Mouse (Mus musculus): Measurements from ENCODE around the gene Polr2a. TPM values are rescaled to one million over a fixed set of nuclear protein-coding genes. Genes with fewer than 3 reads are reported as not detected.

Gene Polr2a
- 10 to 100 TPM; 43.7 to 44.7 TPM for polyA plus RNA-seq (2017; shearing (Covaris generic))

DNA sequence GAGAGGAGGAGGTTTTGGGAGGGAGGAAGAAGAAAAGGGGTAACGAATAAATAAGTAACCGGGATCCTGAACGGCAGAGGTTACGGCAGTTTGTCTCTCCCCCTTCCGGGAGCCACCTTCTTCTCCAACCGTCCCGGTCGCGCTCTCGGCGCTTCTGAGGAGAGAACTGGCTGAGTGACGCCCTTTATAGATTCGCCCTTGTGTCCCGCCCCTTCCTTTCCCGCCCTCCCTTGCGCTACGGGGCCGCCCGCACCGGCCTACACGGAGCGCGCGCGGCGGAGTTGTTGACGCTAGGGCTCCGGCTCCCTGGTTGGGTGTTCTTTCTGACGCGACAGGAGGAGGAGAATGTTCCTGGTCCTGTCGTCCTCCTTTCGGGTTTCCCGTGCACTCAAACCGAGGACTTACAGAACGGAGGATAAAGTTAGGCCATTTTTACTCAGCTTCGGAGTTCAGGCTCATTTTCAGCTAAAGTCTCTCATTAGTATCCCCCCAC lies at the start of gene Polr2a:
Polr2a (minus strand) TSS at position 160 of the 493 bp plus-strand sequence.

DNA sequence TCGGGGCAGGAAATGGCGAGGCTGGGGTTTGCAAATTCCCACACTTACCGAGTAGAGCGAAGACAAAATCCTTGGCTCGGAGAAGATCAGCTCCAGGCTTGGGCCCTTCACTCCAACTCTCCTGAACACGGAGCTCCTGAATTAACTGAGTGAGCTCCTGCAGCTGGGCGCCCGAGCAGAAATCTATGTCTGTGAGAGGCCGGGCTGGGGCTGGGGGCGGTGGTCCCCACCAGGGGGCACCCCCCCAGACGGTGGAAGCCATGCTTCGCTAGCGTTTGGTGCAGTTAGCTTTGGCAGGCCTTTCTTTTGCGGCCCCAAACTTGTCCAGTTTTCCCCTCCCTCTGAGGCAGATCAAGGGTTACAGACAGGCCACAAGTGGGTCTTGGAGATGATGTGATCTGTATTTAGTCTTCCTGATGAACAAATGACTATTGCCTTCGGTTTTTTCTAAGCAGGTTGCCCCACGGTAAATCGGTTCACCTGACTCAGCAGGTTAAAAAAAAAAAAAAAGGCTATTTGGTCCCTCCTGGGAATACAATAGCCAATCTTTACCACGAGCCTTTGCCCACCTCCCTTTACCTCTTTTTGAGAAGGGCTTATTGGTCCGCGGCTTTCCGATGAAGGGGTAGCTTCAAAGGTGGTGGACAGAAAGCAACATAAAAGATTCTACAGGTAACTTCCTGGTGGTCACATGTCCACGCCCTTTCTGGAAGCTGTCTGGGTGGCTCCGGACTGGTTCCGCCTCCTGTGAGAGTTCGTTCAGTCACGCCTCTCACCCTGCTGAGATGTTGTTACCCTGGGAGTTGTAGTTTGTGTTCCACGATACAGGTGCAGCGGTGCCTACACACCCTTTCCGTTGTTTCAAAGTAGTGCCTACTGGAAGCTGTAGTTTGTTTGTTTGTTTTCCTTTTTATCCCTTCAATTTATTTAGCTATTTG lies 46.8 kb upstream of the Polr2a start, which contains the start of gene Tmem102:
Tmem102 (minus strand) TSS at position 653 of the 938 bp plus-strand sequence.

DNA sequence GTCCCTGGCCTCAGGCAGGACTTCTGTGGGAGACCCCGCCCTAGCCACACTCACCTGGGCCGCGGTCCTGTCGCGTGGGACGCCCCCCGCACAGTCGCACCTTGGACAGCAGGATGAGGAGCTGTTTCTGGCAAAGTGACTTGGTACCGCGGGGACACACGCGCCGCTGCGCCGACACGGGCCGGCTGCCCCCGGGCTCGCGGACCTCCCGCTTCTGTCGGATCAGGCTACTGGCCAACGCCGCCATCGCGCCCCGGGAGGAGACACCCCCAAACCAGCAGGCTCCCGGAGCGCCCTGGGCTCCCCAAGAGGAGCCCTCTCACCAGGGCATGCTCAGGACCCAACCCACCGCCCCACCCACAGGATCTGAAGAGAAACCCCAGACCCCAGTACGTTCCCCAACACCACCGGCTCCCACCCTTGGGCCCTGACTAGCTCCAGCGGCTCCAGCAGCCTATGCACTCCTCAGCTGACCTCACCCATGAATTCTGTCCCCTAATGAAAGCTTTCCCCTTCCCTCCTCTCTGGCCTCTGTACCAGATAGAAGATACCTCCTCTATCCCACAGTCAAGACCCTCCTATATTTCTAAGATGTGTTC lies 43.0 kb upstream of the Polr2a start, which contains the start of gene Fgf11:
Fgf11 (minus strand) TSS at position 479 of the 599 bp plus-strand sequence.

DNA sequence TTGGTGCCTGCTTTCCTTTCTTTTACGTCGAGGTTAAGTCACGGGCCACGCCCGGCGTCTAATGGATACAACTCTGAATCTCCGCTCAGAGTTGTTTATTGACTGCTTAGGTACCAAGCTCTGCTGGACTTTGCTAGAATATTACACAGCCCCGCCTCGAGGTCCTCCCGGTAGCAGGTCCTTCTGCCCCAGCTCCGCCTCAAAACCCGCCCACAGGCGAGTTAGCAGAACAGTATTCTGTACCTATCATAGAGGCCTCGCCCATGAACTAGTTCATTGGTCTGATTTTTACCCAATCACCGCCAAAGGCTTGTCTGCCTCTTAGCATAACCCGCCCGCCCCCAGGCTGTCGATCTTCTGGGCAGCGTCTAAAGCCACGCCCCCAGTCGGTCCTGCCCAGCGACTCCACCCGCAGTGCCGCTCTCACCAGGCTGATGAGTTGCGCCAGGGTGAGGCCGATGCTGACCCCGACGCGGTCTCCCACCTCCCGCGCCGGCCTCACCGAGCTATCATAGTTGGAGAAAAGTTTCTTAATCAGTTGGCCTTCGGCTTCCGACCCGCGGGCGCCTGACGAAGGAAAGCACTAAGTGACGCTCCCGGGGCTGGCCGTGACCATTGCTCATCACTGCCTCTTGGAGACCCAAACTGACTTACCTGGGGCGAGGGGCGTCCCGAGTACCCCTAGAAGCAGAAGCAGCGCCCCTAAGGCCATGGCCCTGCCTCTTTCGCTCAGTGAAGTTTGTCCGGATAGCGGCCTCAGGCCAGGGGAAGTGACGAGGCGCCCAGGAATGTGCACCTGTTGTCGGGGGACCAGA lies 36.9 kb upstream of the Polr2a start, which contains the start of gene Chrnb1:
Chrnb1 (minus strand) TSS at position 776 of the 815 bp plus-strand sequence.

DNA sequence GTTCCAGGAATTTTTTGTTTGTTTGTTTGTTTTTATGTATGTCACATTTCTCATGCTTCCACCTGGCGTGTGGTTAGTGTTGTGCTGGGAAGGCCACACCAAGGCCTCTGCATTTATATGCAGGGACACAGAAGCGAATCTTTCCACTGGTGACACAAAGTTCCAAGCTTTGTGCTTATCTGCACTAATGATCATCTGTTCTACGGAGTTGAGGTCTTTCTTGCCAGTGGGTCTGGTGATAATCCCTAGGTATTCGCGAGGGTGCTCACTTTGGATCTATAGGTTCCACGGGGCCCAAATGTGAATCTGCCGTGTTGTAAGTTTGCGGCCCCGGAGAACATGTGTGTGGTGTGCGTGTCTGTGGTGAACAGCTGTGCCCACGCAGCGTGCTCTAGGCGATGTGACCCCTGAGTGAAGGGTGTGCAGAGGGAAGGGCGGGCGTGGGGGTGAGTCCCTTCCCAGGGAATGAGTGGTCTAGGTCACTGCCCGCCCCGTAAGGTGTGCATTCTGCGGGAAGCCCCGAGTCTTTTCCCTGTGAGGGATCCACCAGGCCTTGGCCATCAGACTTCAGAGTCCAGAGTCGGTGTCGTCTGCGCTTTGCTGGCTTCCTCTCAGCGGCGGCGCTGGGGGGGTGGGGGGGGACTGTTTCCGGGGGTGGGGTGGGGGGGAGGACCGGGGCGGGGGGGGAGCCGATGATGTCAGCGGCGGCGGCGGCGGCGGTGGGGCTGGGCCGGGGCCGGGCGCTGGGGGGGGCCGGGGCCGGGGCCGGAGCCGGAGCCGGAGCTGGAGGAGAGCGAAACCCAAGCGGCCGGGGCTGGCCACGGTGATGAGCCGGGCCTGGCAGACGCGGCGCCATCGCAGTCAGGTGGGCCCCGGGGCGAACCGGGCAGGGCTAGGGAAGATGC lies 7.0 kb upstream of the Polr2a start, which contains the start of gene Zbtb4:
Zbtb4 (plus strand) TSS at position 692 of the 905 bp plus-strand sequence.

DNA sequence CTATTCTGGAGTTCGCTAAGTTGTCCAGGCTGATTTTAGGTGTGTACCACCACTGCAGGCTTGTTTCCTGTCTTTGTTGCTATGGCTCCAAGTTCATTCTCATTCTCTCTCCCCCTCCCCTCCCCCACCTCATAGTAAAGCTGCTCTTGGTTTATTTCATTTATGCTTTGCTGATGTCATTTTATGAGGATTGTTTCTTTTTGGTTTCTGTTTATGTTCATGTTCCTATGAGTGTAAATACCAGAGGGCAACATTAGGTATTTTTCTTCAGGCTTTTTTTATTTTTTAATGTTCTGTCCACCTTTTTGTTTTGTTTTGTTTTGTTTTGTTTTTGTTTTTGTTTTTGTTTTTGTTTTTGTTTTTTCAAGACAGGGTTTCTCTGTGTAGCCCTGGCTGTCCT lies 3.4 kb upstream of the Polr2a start, which contains the start of gene Slc35g3:
Slc35g3 (minus strand) TSS at position 101 of the 400 bp plus-strand sequence.

DNA sequence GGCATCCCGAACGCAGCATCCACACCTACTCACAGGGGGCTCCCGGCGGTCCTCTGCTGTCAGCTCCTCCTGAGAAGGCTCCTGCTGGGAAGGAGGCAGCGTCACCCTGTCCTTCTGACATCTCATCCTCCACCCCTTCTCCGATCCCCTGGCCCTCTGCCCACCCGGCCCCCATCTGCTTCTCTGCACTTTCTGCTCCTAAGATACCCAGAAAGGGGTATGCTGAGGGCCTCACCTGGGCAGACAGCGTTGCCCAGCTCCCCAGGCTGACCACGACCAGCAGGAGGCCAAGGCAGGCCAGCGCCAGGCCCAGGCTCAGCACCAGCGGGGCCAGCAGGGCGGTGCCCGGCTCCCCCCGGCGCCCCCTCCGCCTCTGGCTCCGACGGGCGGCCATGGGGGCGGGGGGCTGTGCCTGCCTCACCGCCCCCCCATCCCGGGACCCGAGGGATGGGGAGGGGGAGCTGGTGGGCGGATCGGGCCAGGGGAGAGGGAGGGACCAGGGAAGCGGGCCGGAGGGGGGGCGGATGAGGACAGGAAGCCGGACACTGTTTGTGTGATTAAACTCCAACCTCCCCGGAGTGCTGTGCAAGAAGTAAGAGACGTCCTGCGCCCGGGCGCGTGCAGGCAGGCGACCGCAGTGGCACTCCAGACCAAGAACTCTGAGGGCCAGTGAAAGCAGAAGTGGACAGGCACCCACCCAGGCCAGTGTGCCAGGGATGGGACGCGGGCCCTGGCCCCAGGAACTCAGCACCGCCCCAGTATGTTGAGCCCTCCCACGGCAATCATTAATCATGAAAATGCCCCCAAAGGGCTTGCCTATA lies 62.9 kb downstream of the Polr2a start, which contains the start of the genes Tnfsf12 and Tnfsfm13:
Tnfsf12 (minus strand) TSS at position 489 of the 821 bp plus-strand sequence.
Tnfsfm13 (minus strand) TSS at position 738 of the 821 bp plus-strand sequence.

DNA sequence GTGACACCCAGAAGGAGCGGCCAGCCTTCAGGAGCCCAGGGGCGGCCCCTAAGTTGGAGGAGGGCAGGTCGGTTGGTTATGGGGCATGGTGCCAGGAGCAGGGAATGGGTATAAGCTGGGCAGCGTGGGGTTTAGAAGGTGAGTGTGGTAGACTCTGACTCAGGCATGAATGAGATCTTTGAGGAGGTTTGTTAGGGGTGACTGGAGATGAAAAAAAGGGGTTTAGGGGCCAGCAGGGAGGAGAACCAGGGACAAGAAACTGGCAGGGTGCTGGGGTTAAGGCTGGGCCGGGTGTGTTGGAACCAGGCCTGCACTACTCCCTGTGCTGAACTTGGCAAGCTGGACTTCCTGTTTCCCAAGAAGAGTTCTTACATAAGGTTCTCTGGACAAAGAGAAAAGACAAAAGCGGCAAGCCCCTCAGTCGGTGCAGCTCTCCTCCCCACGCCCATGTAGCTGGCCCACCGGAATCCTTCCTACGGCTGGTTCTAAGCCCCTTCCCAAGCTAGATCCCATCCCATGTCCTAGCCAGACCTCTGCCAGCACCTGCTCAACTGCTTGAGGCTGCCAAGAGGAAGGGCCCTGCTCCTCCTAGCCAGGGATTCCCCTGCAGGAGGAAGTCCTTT lies 72.8 kb downstream of the Polr2a start, which contains the start of gene Tnfsf13:
Tnfsf13 (minus strand) TSS at position 259 of the 623 bp plus-strand sequence.

Other genes starting within 250 kb of the Polr2a start
- 1 to 10 TPM in 1 of 2 experiments, under 1 TPM in 1; 0.31 to 3.4 TPM for gene Dnah2, start 209.5 kb downstream of the Polr2a start, polyA plus RNA-seq (2017; shearing (Covaris generic))
- under 1 TPM; 0.55 to 0.64 TPM for gene Efnb3, start 198.4 kb downstream of the Polr2a start, polyA plus RNA-seq (2017; shearing (Covaris generic))
- 10 to 100 TPM; 26.4 to 26.5 TPM for gene Wrap53, start 178.4 kb downstream of the Polr2a start, polyA plus RNA-seq (2017; shearing (Covaris generic))
- 100 to 1,000 TPM; 201 to 249 TPM for gene Trp53, start 178.3 kb downstream of the Polr2a start, polyA plus RNA-seq (2017; shearing (Covaris generic))
- gene Atp1b2, start 152.7 kb downstream of the Polr2a start, polyA plus RNA-seq (2017; shearing (Covaris generic)) = under 1 TPM in 1 of 2 experiments, not detected in 1; 0.55 TPM
- under 1 TPM; 0.33 to 0.57 TPM for gene Shbg, start 140.7 kb downstream of the Polr2a start, polyA plus RNA-seq (2017; shearing (Covaris generic))
- 1 to 10 TPM in 1 of 2 experiments, not detected in 1; 2.8 TPM for gene Sat2, start 136.6 kb downstream of the Polr2a start, polyA plus RNA-seq (2017; shearing (Covaris generic))
- gene Fxr2, start 125.6 kb downstream of the Polr2a start, polyA plus RNA-seq (2017; shearing (Covaris generic)) = 10 to 100 TPM; 59.9 to 74.5 TPM
- 1 to 10 TPM in 1 of 2 experiments, under 1 TPM in 1; 0.55 to 3.1 TPM for gene Sox15, start 103.3 kb downstream of the Polr2a start, polyA plus RNA-seq (2017; shearing (Covaris generic))
- gene Mpdu1, start 96.0 kb downstream of the Polr2a start, polyA plus RNA-seq (2017; shearing (Covaris generic)) = 10 to 100 TPM; 47.5 to 52.3 TPM
- 10 to 100 TPM in 1 of 2 experiments, 1 to 10 TPM in 1; 1.7 to 11.0 TPM for gene Cd68, start 92.5 kb downstream of the Polr2a start, polyA plus RNA-seq (2017; shearing (Covaris generic))
- gene Eif4a1, start 86.2 kb downstream of the Polr2a start, polyA plus RNA-seq (2017; shearing (Covaris generic)) = 100 to 1,000 TPM; 493 to 540 TPM
- 10 to 100 TPM; 33.1 to 37.3 TPM for gene Senp3, start 76.6 kb downstream of the Polr2a start, polyA plus RNA-seq (2017; shearing (Covaris generic))
- gene Tnfsf13, start 72.9 kb downstream of the Polr2a start, polyA plus RNA-seq (2017; shearing (Covaris generic)) = not detected
- not detected for gene Tnfsf12, start 62.8 kb downstream of the Polr2a start, polyA plus RNA-seq (2017; shearing (Covaris generic))
- gene Tnfsfm13, start 62.5 kb downstream of the Polr2a start, polyA plus RNA-seq (2017; shearing (Covaris generic)) = under 1 TPM in 1 of 2 experiments, not detected in 1; 0.45 TPM
- gene Slc35g3, start 3.3 kb upstream of the Polr2a start, polyA plus RNA-seq (2017; shearing (Covaris generic)) = 1 to 10 TPM in 1 of 2 experiments, under 1 TPM in 1; 0.29 to 1.3 TPM
- gene Zbtb4, start 7.3 kb upstream of the Polr2a start, polyA plus RNA-seq (2017; shearing (Covaris generic)) = 1 to 10 TPM; 3.8 to 5.3 TPM
- 1 to 10 TPM in 1 of 2 experiments, under 1 TPM in 1; 0.13 to 4.3 TPM for gene Chrnb1, start 37.3 kb upstream of the Polr2a start, polyA plus RNA-seq (2017; shearing (Covaris generic))
- not detected for gene Fgf11, start 43.2 kb upstream of the Polr2a start, polyA plus RNA-seq (2017; shearing (Covaris generic))
- not detected for gene Tmem102, start 47.0 kb upstream of the Polr2a start, polyA plus RNA-seq (2017; shearing (Covaris generic))
- gene Gm39566, start 56.7 kb upstream of the Polr2a start, polyA plus RNA-seq (2017; shearing (Covaris generic)) = under 1 TPM in 1 of 2 experiments, not detected in 1; 0.39 TPM
- gene Spem2, start 59.8 kb upstream of the Polr2a start, polyA plus RNA-seq (2017; shearing (Covaris generic)) = not detected
- gene Spem1, start 63.5 kb upstream of the Polr2a start, polyA plus RNA-seq (2017; shearing (Covaris generic)) = 1 to 10 TPM in 1 of 2 experiments, not detected in 1; 2.1 TPM
- under 1 TPM; 0.26 to 0.83 TPM for gene Nlgn2, start 79.1 kb upstream of the Polr2a start, polyA plus RNA-seq (2017; shearing (Covaris generic))
- gene Tmem256, start 79.9 kb upstream of the Polr2a start, polyA plus RNA-seq (2017; shearing (Covaris generic)) = 10 to 100 TPM; 64.6 to 89.9 TPM
- gene Plscr3, start 87.7 kb upstream of the Polr2a start, polyA plus RNA-seq (2017; shearing (Covaris generic)) = 10 to 100 TPM; 15.4 to 18.5 TPM
- gene Tnk1, start 100.1 kb upstream of the Polr2a start, polyA plus RNA-seq (2017; shearing (Covaris generic)) = under 1 TPM; 0.08 to 0.72 TPM
- gene Tmem95, start 119.4 kb upstream of the Polr2a start, polyA plus RNA-seq (2017; shearing (Covaris generic)) = under 1 TPM in 1 of 2 experiments, not detected in 1; 0.93 TPM
- gene Kctd11, start 122.8 kb upstream of the Polr2a start, polyA plus RNA-seq (2017; shearing (Covaris generic)) = 1 to 10 TPM; 1.3 TPM
- gene Acap1, start 136.9 kb upstream of the Polr2a start, polyA plus RNA-seq (2017; shearing (Covaris generic)) = 100 to 1,000 TPM; 503 to 589 TPM
- 1 to 10 TPM; 3.6 to 4.8 TPM for gene 2810408A11Rik, start 142.3 kb upstream of the Polr2a start, polyA plus RNA-seq (2017; shearing (Covaris generic))
- 10 to 100 TPM in 1 of 2 experiments, 1 to 10 TPM in 1; 6.4 to 11.6 TPM for gene Neurl4, start 142.4 kb upstream of the Polr2a start, polyA plus RNA-seq (2017; shearing (Covaris generic))
- 100 to 1,000 TPM; 175 to 265 TPM for gene Gps2, start 155.3 kb upstream of the Polr2a start, polyA plus RNA-seq (2017; shearing (Covaris generic))
- gene Eif5a, start 163.3 kb upstream of the Polr2a start, polyA plus RNA-seq (2017; shearing (Covaris generic)) = 1,000 to 10,000 TPM; 1,144 to 1,177 TPM
- not detected for gene Ybx2, start 177.2 kb upstream of the Polr2a start, polyA plus RNA-seq (2017; shearing (Covaris generic))
- gene Slc2a4, start 189.6 kb upstream of the Polr2a start, polyA plus RNA-seq (2017; shearing (Covaris generic)) = 1 to 10 TPM in 1 of 2 experiments, not detected in 1; 1.5 TPM
- gene Cldn7, start 206.1 kb upstream of the Polr2a start, polyA plus RNA-seq (2017; shearing (Covaris generic)) = 1 to 10 TPM in 1 of 2 experiments, under 1 TPM in 1; 0.81 to 1.2 TPM
- 10 to 100 TPM; 39.1 to 74.9 TPM for gene Ctdnep1, start 222.5 kb upstream of the Polr2a start, polyA plus RNA-seq (2017; shearing (Covaris generic))
- gene Elp5, start 223.9 kb upstream of the Polr2a start, polyA plus RNA-seq (2017; shearing (Covaris generic)) = 10 to 100 TPM; 63.7 to 67.7 TPM
- gene Gabarap, start 232.5 kb upstream of the Polr2a start, polyA plus RNA-seq (2017; shearing (Covaris generic)) = 100 to 1,000 TPM; 391 to 427 TPM
- gene Phf23, start 237.1 kb upstream of the Polr2a start, polyA plus RNA-seq (2017; shearing (Covaris generic)) = 10 to 100 TPM; 85.5 to 94.7 TPM
- 10 to 100 TPM; 26.6 to 46.3 TPM for gene Dvl2, start 242.0 kb upstream of the Polr2a start, polyA plus RNA-seq (2017; shearing (Covaris generic))